In the genomic region with DNA sequence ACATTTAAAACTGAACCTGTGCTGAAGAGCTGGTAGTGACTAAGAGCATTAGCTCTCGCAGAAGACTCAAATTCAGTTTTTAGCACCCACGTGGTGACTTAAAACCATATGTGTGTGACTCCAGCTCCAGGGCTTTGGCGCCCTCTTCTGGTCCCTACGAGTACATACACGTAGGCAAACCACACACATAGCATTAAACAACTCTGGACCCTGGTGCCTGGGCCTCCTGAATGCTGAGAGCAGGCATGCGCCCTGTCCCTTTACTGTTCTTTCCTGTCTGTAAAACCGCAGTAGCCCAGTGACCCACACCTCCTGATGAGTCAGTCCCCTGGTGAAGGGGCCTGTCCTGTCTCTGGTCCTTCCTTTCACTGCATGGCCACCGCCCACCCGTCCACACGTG, we compare ENCODE assay signal across 8 mouse cellular contexts. TPM values are rescaled to one million over a fixed set of nuclear protein-coding genes. Genes with fewer than 3 reads are reported as not detected.
DNase-seq lines count a peak whose midpoint lies in the region; ATAC-seq lines count a peak whose summit lies in the region.

No protein-coding gene starts in this region.

- no peak overlapping the region for H3K9ac ChIP-seq in liver, embryonic 16.5 days (ENCODE audit: low read depth, low read length)

- no peak overlapping the region for H3K27ac ChIP-seq in liver, embryonic 16.5 days (ENCODE audit: low read length)

- H3K36me3 ChIP-seq in liver, embryonic 16.5 days (ENCODE audit: control insufficient read depth, insufficient read depth) = no peaks in the 10 kb centered on the region

- H3K4me2 ChIP-seq in liver, embryonic 16.5 days (ENCODE audit: low read depth, low read length) = no peak overlapping the region

- peaks cover 26% of the 10 kb centered on the region for H3K27me3 ChIP-seq in liver, embryonic 16.5 days (ENCODE audit: control insufficient read depth, insufficient read depth, low read depth, low read length)

- DNase-seq in embryo, embryonic 10 days (ENCODE audit: low spot score) = peak; percentile 75
- DNase-seq in embryo, embryonic 9.5 days (ENCODE audit: extremely low spot score) = no peak
- peak; percentile 18 for DNase-seq in lung, postnatal 14 days
- no peak for DNase-seq in lung, adult 18-20 months
- peak; percentile 88 for DNase-seq in brain, adult 2 months (ENCODE audit: low read depth, low spot score)
- DNase-seq in urinary bladder, postnatal 14 days (ENCODE audit: low spot score) = no peak

- 22% methylated on average over 10 of the region's 10 CpGs for WGBS in liver, embryonic 16.5 days (ENCODE audit: insufficient replicate concordance)

- H3K9me3 ChIP-seq in liver, embryonic 16.5 days (replicated peaks; ENCODE audit: control insufficient read depth, low read length) = no peaks in the 10 kb centered on the region

- no peak overlapping the region for H3K4me3 ChIP-seq in liver, embryonic 16.5 days (ENCODE audit: low read depth, low read length)

- peaks cover 21% of the 10 kb centered on the region for H3K4me1 ChIP-seq in liver, embryonic 16.5 days (ENCODE audit: control insufficient read depth, low read depth, low read length)

- peak; percentile 12; the same call in 1 of the 2 replicates for ATAC-seq in liver, embryonic 16.5 days (ENCODE audit: low read depth)
- ATAC-seq in activated CD4-positive, CD25-positive, alpha-beta regulatory T cell, adult 4 months = no peak

RNA-seq across cellular contexts. Expression of a gene that starts 13.7 kb away (rescaled TPM):
- polyA plus RNA-seq in liver, embryonic 16.5 days (2015; fragmentation: Nextera tagmentation; extraction: Ambion mirVana) = 0.94 and 1.7 TPM in 2 replicates
- not detected for polyA plus RNA-seq in activated CD4-positive, CD25-positive, alpha-beta regulatory T cell, adult 4 months (2017; shearing (Covaris generic))

RNA-seq across cellular contexts. Expression of a gene that starts 32.1 kb away (rescaled TPM):
- 77.8 and 81.1 TPM in 2 replicates for polyA plus RNA-seq in liver, embryonic 16.5 days (2015; fragmentation: Nextera tagmentation; extraction: Ambion mirVana)
- polyA plus RNA-seq in activated CD4-positive, CD25-positive, alpha-beta regulatory T cell, adult 4 months (2017; shearing (Covaris generic)) = 10 to 100 TPM; 13.8 to 15.7 TPM

Comparison
In these comparisons a context has a peak if more than half of its experiments do, and no peak if none do; other contexts are left out.
1. DNase-seq: peak in embryo, embryonic 10 days (single experiment), lung, postnatal 14 days (single experiment) and brain, adult 2 months (single experiment); none in embryo, embryonic 9.5 days (single experiment), lung, adult 18-20 months (0 of 2) and urinary bladder, postnatal 14 days (single experiment).